Comparison of ENCODE assay signal across 26 mouse cellular contexts in the genomic region with DNA sequence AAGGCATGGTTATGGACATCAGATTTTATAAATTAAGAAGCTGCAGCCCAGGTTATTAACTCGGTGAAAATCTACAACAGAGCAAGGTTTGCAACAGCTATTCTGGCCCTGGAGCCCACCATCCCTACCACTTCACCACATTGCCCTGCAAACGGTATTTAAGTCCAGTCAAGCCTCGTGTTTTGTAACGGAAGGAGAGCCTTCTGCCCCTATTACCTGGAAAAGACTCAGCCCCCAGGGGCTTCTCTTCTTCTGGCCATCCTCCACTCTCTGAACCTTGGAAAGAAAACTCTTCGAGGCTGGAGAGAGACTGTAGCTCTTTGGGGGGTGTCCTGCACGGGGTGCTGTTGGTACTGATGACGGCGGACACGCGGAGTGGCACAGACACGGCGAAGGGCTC.
"Had no signal": no experiment of that assay in that cellular context is flagged by ENCODE, and none has a peak within 500 bp of the region (broad histone marks: within the 10 kb centered on the region; RNA-seq: fewer than 3 reads in every experiment).

No protein-coding gene starts in this region.

- ATAC-seq: hindbrain, embryonic 16.5 days; inflammation-experienced regulatory T-cells, adult 6 months; intestine, embryonic 15.5 days; intestine, postnatal 0 days; liver, embryonic 12.5 days had no signal

- H3K4me1 ChIP-seq: heart, embryonic 10.5 days; heart, embryonic 12.5 days; hindbrain, embryonic 10.5 days; hindbrain, embryonic 12.5 days; intestine, embryonic 15.5 days; liver, embryonic 12.5 days had no signal

- H3K9ac ChIP-seq: heart, embryonic 12.5 days; hindbrain, embryonic 12.5 days; hindbrain, embryonic 14.5 days; intestine, embryonic 15.5 days; limb, embryonic 13.5 days; limb, embryonic 15.5 days; liver, embryonic 12.5 days; liver, embryonic 14.5 days had no signal

- H3K9me3 ChIP-seq: heart, embryonic 10.5 days; intestine, embryonic 15.5 days; limb, embryonic 15.5 days had no signal

- H3K4me2 ChIP-seq: heart, embryonic 12.5 days; hindbrain, embryonic 12.5 days; hindbrain, embryonic 14.5 days; intestine, embryonic 15.5 days; limb, embryonic 13.5 days; limb, embryonic 15.5 days; liver, embryonic 12.5 days had no signal

- DNase-seq: gastrocnemius, adult 2 months; gastrocnemius, postnatal 10 days; gastrocnemius, postnatal 25 days; heart, adult 2 months; heart, postnatal 10 days; heart, postnatal 4 days; kidney, adult 18-20 months; kidney, adult 8-10 months; kidney, postnatal 10 days; kidney, postnatal 25 days; layer of hippocampus, adult 9-11 months; layer of hippocampus, postnatal 36 days; left cerebral cortex, postnatal 4 days had no signal

- H3K27ac ChIP-seq: gastrocnemius, adult 2 months; heart, adult 2 months; heart, embryonic 10.5 days; hindbrain, embryonic 10.5 days; hindbrain, embryonic 12.5 days; hindbrain, embryonic 14.5 days; intestine, embryonic 15.5 days; limb, embryonic 13.5 days; limb, embryonic 15.5 days; liver, embryonic 12.5 days; liver, embryonic 14.5 days had no signal

- H3K27me3 ChIP-seq: heart, embryonic 12.5 days; hindbrain, embryonic 12.5 days; intestine, embryonic 15.5 days; limb, embryonic 13.5 days; limb, embryonic 15.5 days; liver, embryonic 12.5 days had no signal

- H3K4me3 ChIP-seq: gastrocnemius, adult 2 months; heart, adult 2 months; heart, embryonic 10.5 days; heart, embryonic 12.5 days; hindbrain, embryonic 10.5 days; hindbrain, embryonic 12.5 days; intestine, embryonic 15.5 days; limb, embryonic 13.5 days; limb, embryonic 15.5 days; liver, embryonic 12.5 days had no signal
